Mouse (Mus musculus) stomach, postnatal 0 days (tissue): ENCODE measurements around the gene Cyp4a12a. TPM values are rescaled to one million over a fixed set of nuclear protein-coding genes. Genes with fewer than 3 reads are reported as not detected.
"Not testable (repeated sequence)": the region's sequence is repeated elsewhere in the genome, so short reads cannot be mapped to it uniquely, and the experiment has no call there.

Source experiments
- ATAC-seq: fragments of 200-750 bp; cut with Nextera tagmentation; 2 replicates; pipeline ENCODE4 v1.8.0; 2017; ENCODE audit not compliant: low FRiP score, low TSS enrichment
- DNase-seq: peaks from one replicate; pipeline ENCODE4 v3.0.0-alpha.2; 2016; ENCODE audit warnings: low spot score
- H3K27ac ChIP-seq: fragments of 300-500 bp; sonication (generic); replicated peaks from 2 replicates; pipeline ENCODE4 v1.5.1; 2014; ENCODE audit warnings: mild to moderate bottlenecking, control low read depth
- H3K27me3 ChIP-seq: fragments of 300-500 bp; sonication (generic); 2 replicates; pipeline ENCODE4 v1.6.1; 2014; ENCODE audit warnings: low read length; ENCODE audit not compliant: control insufficient read depth, insufficient read depth
- H3K36me3 ChIP-seq: fragments of 300-500 bp; sonication (generic); 2 replicates; pipeline ENCODE4 v1.6.1; 2014; ENCODE audit warnings: low read length, mixed read lengths; ENCODE audit not compliant: control insufficient read depth, insufficient read depth
- H3K4me1 ChIP-seq: fragments of 300-500 bp; sonication (generic); replicated peaks from 2 replicates; pipeline ENCODE4 v1.6.1; 2014; ENCODE audit warnings: antibody characterized with exemption; ENCODE audit not compliant: control insufficient read depth, insufficient read depth
- H3K4me2 ChIP-seq: fragments of 300-500 bp; sonication (generic); replicated peaks from 2 replicates; pipeline ENCODE4 v1.6.1; 2014; ENCODE audit warnings: low read depth, mild to moderate bottlenecking, control low read depth, moderate library complexity
- H3K4me3 ChIP-seq: fragments of 300-500 bp; sonication (generic); 2 replicates; pipeline ENCODE4 v1.5.1; 2014; ENCODE audit warnings: low read depth, low read length, control low read depth
- H3K9ac ChIP-seq: fragments of 300-500 bp; sonication (generic); 2 replicates; pipeline ENCODE4 v1.6.1; 2014; ENCODE audit warnings: mild to moderate bottlenecking, low read length, control low read depth, mixed read lengths
- H3K9me3 ChIP-seq: fragments of 300-500 bp; sonication (generic); 2 replicates; pipeline ENCODE4 v1.6.1; 2016; ENCODE audit warnings: low read length; ENCODE audit not compliant: control insufficient read depth
- CTCF ChIP-seq: IDR thresholded peaks from 2 replicates; pipeline ENCODE4 v1.5.1; 2016; ENCODE audit warnings: antibody characterized with exemption, low read depth, mild to moderate bottlenecking, moderate library complexity
- polyA plus RNA-seq: library from polyadenylated mRNA; unstranded; fragments of >200 nt; fragmentation: Nextera tagmentation; extraction: Ambion mirVana; gene quantifications from 2 replicates; pipeline ENCODE4 v1.2.1, GENCODE M21; 2015

Gene Cyp4a12a
- polyA plus RNA-seq, 1 experiment from 2014 or later: not detected

- H3K9ac ChIP-seq, H3K4me2 ChIP-seq, H3K4me1 ChIP-seq, ATAC-seq, H3K4me3 ChIP-seq, H3K9me3 ChIP-seq, DNase-seq, H3K27me3 ChIP-seq, H3K36me3 ChIP-seq, H3K27ac ChIP-seq: not testable (repeated sequence)
- TF ChIP-seq CTCF: peak; percentile 46
These were observed 69.2 kb downstream of the Cyp4a12a start for GRCm38 (mm10) chr4:115368067-115368466.

Other genes starting within 250 kb of the Cyp4a12a start
- gene Tal1, start 242.6 kb upstream of the Cyp4a12a start, polyA plus RNA-seq: 0.16 and 0.19 TPM in 2 replicates
- gene Pdzk1ip1, start 210.3 kb upstream of the Cyp4a12a start, polyA plus RNA-seq: 255 and 279 TPM in 2 replicates
- gene Cyp4x1, start 164.8 kb upstream of the Cyp4a12a start, polyA plus RNA-seq: 0.28 and 0.29 TPM in 2 replicates
- gene Cyp4a29, start 57.0 kb upstream of the Cyp4a12a start, polyA plus RNA-seq: 0.06 and 0.13 TPM in 2 replicates
- gene Cyp4a12b, start 112.6 kb downstream of the Cyp4a12a start, polyA plus RNA-seq: not detected in 2 replicates
- gene Cyp4a30b, start 153.6 kb downstream of the Cyp4a12a start, polyA plus RNA-seq: not detected in 2 replicates
- 1.1 and 1.2 TPM in 2 replicates for gene Cyp4a14, start 197.1 kb downstream of the Cyp4a12a start, polyA plus RNA-seq
- 0.57 and 0.62 TPM in 2 replicates for gene Cyp4a10, start 219.2 kb downstream of the Cyp4a12a start, polyA plus RNA-seq